In genomic region chr4:134110653-134111052, GRCm38 (mm10) we compare ENCODE assay signal across 30 mouse cellular contexts. TPM values are rescaled to one million over a fixed set of nuclear protein-coding genes. Genes with fewer than 3 reads are reported as not detected.
DNase-seq lines count a peak whose midpoint lies in the region; ATAC-seq and TF ChIP-seq lines count a peak whose summit lies in the region.
"Had no signal": no experiment of that assay in that cellular context is flagged by ENCODE, and none has a peak within 500 bp of the region (broad histone marks: within the 10 kb centered on the region; RNA-seq: fewer than 3 reads in every experiment).

No protein-coding gene starts in this region.

- H3K27me3 ChIP-seq in heart, embryonic 11.5 days (ENCODE audit: control insufficient read depth, insufficient read depth, low read length) = 0 out of 2 replicates have a peak, but pooled peaks cover 2% of the 10 kb centered on the region
- H3K27me3 ChIP-seq in liver, embryonic 12.5 days (replicated peaks) = no peaks in the 10 kb centered on the region
- H3K27me3 ChIP-seq in MEL (ENCODE audit: control insufficient read depth in 1 of 2, insufficient read depth in 2 of 2, low read length in 2 of 2) = no peaks in the 10 kb centered on the region
- H3K27me3 ChIP-seq in liver, embryonic 15.5 days = no peaks in the 10 kb centered on the region
- H3K27me3 ChIP-seq: forebrain, embryonic 13.5 days; heart, embryonic 12.5 days; neural tube, embryonic 13.5 days had no signal

- H3K9ac ChIP-seq in heart, embryonic 11.5 days (ENCODE audit: low read depth, low read length) = 0 out of 2 replicates have a peak overlapping the region, but pooled peaks have one; percentile 46
- no peak overlapping the region; the same call in 1 of the 2 replicates for H3K9ac ChIP-seq in liver, embryonic 12.5 days
- no peak overlapping the region for H3K9ac ChIP-seq in MEL (ENCODE audit: control insufficient read depth, low read depth, low read length, poor library complexity, severe bottlenecking)
- no peak overlapping the region for H3K9ac ChIP-seq in liver, embryonic 15.5 days
- H3K9ac ChIP-seq: forebrain, embryonic 13.5 days; heart, embryonic 12.5 days; neural tube, embryonic 13.5 days had no signal

- TF ChIP-seq CTCF in MEL (IDR thresholded peaks at IDR 0.05 in 2 of 3, conservative IDR thresholded peaks at IDR 0.05 in 1 of 3; ENCODE audit: control insufficient read depth in 1 of 3, insufficient read depth in 1 of 3, low read depth in 2 of 3, low read length in 3 of 3, poor library complexity in 1 of 3, severe bottlenecking in 1 of 3) = no peak

- H3K79me2 ChIP-seq in MEL (ENCODE audit: control insufficient read depth, insufficient read depth, low read length, poor library complexity) = no peaks in the 10 kb centered on the region

- TF ChIP-seq POLR2A in MEL (IDR thresholded peaks at IDR 0.05; ENCODE audit: control insufficient read depth in 1 of 2, insufficient read depth in 1 of 2, low read depth in 1 of 2, low read length in 2 of 2, poor library complexity in 1 of 2) = no peak

- no peak for TF ChIP-seq RAD21 in MEL (IDR thresholded peaks at IDR 0.05; ENCODE audit: low read depth, low read length)

- no peaks in the 10 kb centered on the region for H3K36me3 ChIP-seq in heart, embryonic 11.5 days (ENCODE audit: control insufficient read depth, insufficient read depth, low read length)
- no peaks in the 10 kb centered on the region for H3K36me3 ChIP-seq in liver, embryonic 12.5 days
- peaks cover 0 to 15% of the 10 kb centered on the region in 2 experiments; a peak in 2 of 4 replicates for H3K36me3 ChIP-seq in MEL (ENCODE audit: control insufficient read depth in 1 of 2, insufficient read depth in 2 of 2, low read length in 2 of 2)
- no peaks in the 10 kb centered on the region for H3K36me3 ChIP-seq in liver, embryonic 15.5 days (replicated peaks)
- H3K36me3 ChIP-seq: heart, embryonic 12.5 days; neural tube, embryonic 13.5 days had no signal

- no peak for ATAC-seq in heart, embryonic 11.5 days (replicated peaks; ENCODE audit: insufficient number of reproducible peaks, low FRiP score, low TSS enrichment)
- ATAC-seq in liver, embryonic 12.5 days = no peak
- no peak for ATAC-seq in liver, embryonic 15.5 days (ENCODE audit: insufficient read depth)
- ATAC-seq: forebrain, embryonic 13.5 days; inflammation-experienced regulatory T-cells, adult 6 months; midbrain, embryonic 16.5 days had no signal

- TF ChIP-seq EP300 in MEL (IDR thresholded peaks at IDR 0.05; ENCODE audit: low read depth in 1 of 2, low read length in 2 of 2) = no peak

- DNase-seq in heart, adult 11 months = no peak
- no peak for DNase-seq in liver
- DNase-seq in MEL (ENCODE audit: low read depth, low spot score) = no peak
- no peak for DNase-seq in right cerebral cortex, adult 2 months (ENCODE audit: low spot score in 2 of 2)
- DNase-seq in layer of hippocampus, postnatal 10 days (ENCODE audit: low spot score in 2 of 2) = no peak
- DNase-seq: adrenal gland, adult 2 months; cerebellum, adult 8-10 months; cerebellum, postnatal 36 days; heart, postnatal 10 days; kidney, adult 8-10 months; kidney, postnatal 10 days; lung, adult 18-20 months; lung, postnatal 14 days had no signal

- WGBS in heart, embryonic 11.5 days (ENCODE audit: insufficient replicate concordance) = 39% methylated on average over 3 of the region's 3 CpGs
- 26% methylated on average over 3 of the region's 3 CpGs for WGBS in liver, embryonic 12.5 days (ENCODE audit: insufficient replicate concordance)
- WGBS in liver, embryonic 15.5 days (ENCODE audit: insufficient replicate concordance) = 21% methylated on average over 3 of the region's 3 CpGs

- H3K4me3 ChIP-seq in heart, embryonic 11.5 days (ENCODE audit: low read depth, low read length) = no peak overlapping the region
- H3K4me3 ChIP-seq in liver, embryonic 12.5 days = no peak overlapping the region
- H3K4me3 ChIP-seq in MEL (ENCODE audit: control insufficient read depth in 1 of 2, insufficient read depth in 1 of 2, low read depth in 2 of 2, low read length in 2 of 2) = no peak overlapping the region
- H3K4me3 ChIP-seq in liver, embryonic 15.5 days (replicated peaks) = no peak overlapping the region
- H3K4me3 ChIP-seq: forebrain, embryonic 13.5 days; heart, embryonic 12.5 days; myocyte; neural tube, embryonic 13.5 days had no signal

- peaks cover 10% of the 10 kb centered on the region for H3K4me1 ChIP-seq in heart, embryonic 11.5 days (ENCODE audit: control insufficient read depth, insufficient read depth, low read length)
- H3K4me1 ChIP-seq in liver, embryonic 12.5 days = peaks cover 81% of the 10 kb centered on the region
- peaks cover 12 to 36% of the 10 kb centered on the region in 2 experiments for H3K4me1 ChIP-seq in MEL (ENCODE audit: control insufficient read depth in 1 of 2, insufficient read depth in 2 of 2, low read length in 2 of 2)
- peaks cover 74% of the 10 kb centered on the region for H3K4me1 ChIP-seq in liver, embryonic 15.5 days (replicated peaks)

- no peak overlapping the region for H3K27ac ChIP-seq in heart, embryonic 11.5 days (ENCODE audit: low read depth, low read length)
- H3K27ac ChIP-seq in liver, embryonic 12.5 days = peak overlapping the region; percentile 42; the same call in 1 of the 2 replicates
- H3K27ac ChIP-seq in MEL (ENCODE audit: control insufficient read depth, low read depth, low read length) = no peak overlapping the region
- peak overlapping the region; percentile 15; the same call in 1 of the 2 replicates for H3K27ac ChIP-seq in liver, embryonic 15.5 days (replicated peaks)
- H3K27ac ChIP-seq: forebrain, embryonic 13.5 days; neural tube, embryonic 13.5 days; stomach, postnatal 0 days had no signal

- H3K4me2 ChIP-seq in heart, embryonic 11.5 days = no peak overlapping the region
- no peak overlapping the region for H3K4me2 ChIP-seq in liver, embryonic 12.5 days
- H3K4me2 ChIP-seq in liver, embryonic 15.5 days = no peak overlapping the region
- H3K4me2 ChIP-seq: forebrain, embryonic 13.5 days; heart, embryonic 12.5 days; neural tube, embryonic 13.5 days had no signal

- no peaks in the 10 kb centered on the region for H3K9me3 ChIP-seq in heart, embryonic 11.5 days (replicated peaks; ENCODE audit: control insufficient read depth, low read length)
- H3K9me3 ChIP-seq in liver, embryonic 12.5 days (replicated peaks) = no peaks in the 10 kb centered on the region
- no peaks in the 10 kb centered on the region for H3K9me3 ChIP-seq in MEL (replicated peaks; ENCODE audit: insufficient read depth, low read length)
- H3K9me3 ChIP-seq in liver, embryonic 15.5 days (replicated peaks) = no peaks in the 10 kb centered on the region
- H3K9me3 ChIP-seq: forebrain, embryonic 13.5 days; heart, embryonic 12.5 days; neural tube, embryonic 13.5 days had no signal

TF ChIP-seq in MEL, 35 proteins besides CTCF, POLR2A, EP300 and RAD21 (continues in another document):
- TF ChIP-seq TCF12 (IDR thresholded peaks at IDR 0.05; ENCODE audit: low read depth, low read length) (no peak), NRF1 (IDR thresholded peaks at IDR 0.05; ENCODE audit: insufficient read depth, low read depth, low read length, poor library complexity, severe bottlenecking) (no peak)

RNA-seq across cellular contexts. Expression of gene Ubxn11, which starts 8.3 kb away (rescaled TPM):
- polyA plus RNA-seq in heart, embryonic 11.5 days (2014; fragmentation: Nextera tagmentation; extraction: Ambion mirVana) = 2.0 and 3.2 TPM in 2 replicates
- 3.4 and 3.7 TPM in 2 replicates for polyA plus RNA-seq in liver, embryonic 12.5 days (2016; fragmentation: Nextera tagmentation; extraction: Ambion mirVana)
- 2.6 and 5.4 TPM in 2 replicates for total RNA-seq in MEL (2012; rRNA removed)
- 10 to 100 TPM in 1 of 2 experiments, not detected in 1; 11.9 TPM for polyA plus RNA-seq in MEL (2012; ENCODE audit: insufficient read depth in 1 of 2, insufficient read length in 2 of 2, low read depth in 1 of 2, low replicate concordance in 2 of 2, missing spikeins in 1 of 2)
- 1.8 and 2.1 TPM in 2 replicates for polyA plus RNA-seq in liver, embryonic 15.5 days (2015; fragmentation: Nextera tagmentation; extraction: Ambion mirVana)
- total RNA-seq in layer of hippocampus, postnatal 10 days (2021) = 10 to 100 TPM; 19.5 to 23.2 TPM

RNA-seq across cellular contexts. Expression of gene Cd52, which starts 15.8 kb away (rescaled TPM):
- polyA plus RNA-seq in heart, embryonic 11.5 days (2014; fragmentation: Nextera tagmentation; extraction: Ambion mirVana) = 3.9 and 6.2 TPM in 2 replicates
- 18.5 and 21.5 TPM in 2 replicates for polyA plus RNA-seq in liver, embryonic 12.5 days (2016; fragmentation: Nextera tagmentation; extraction: Ambion mirVana)
- 0.52 and 1.3 TPM in 2 replicates for total RNA-seq in MEL (2012; rRNA removed)
- polyA plus RNA-seq in MEL (2012; ENCODE audit: insufficient read depth in 1 of 2, insufficient read length in 2 of 2, low read depth in 1 of 2, low replicate concordance in 2 of 2, missing spikeins in 1 of 2) = under 1 TPM in 1 of 2 experiments, not detected in 1; 0.86 TPM
- 47.4 and 51.5 TPM in 2 replicates for polyA plus RNA-seq in liver, embryonic 15.5 days (2015; fragmentation: Nextera tagmentation; extraction: Ambion mirVana)
- total RNA-seq in layer of hippocampus, postnatal 10 days (2021) = 1 to 10 TPM; 1.2 to 2.4 TPM
- polyA plus RNA-seq: myocyte had no signal

RNA-seq across cellular contexts. Expression of gene Sh3bgrl3, which starts 17.9 kb away (rescaled TPM):
- polyA plus RNA-seq in heart, embryonic 11.5 days (2014; fragmentation: Nextera tagmentation; extraction: Ambion mirVana) = 179 and 220 TPM in 2 replicates
- 187 and 205 TPM in 2 replicates for polyA plus RNA-seq in liver, embryonic 12.5 days (2016; fragmentation: Nextera tagmentation; extraction: Ambion mirVana)
- 122 and 126 TPM in 2 replicates for total RNA-seq in MEL (2012; rRNA removed)
- polyA plus RNA-seq in MEL (2012; ENCODE audit: insufficient read depth in 1 of 2, insufficient read length in 2 of 2, low read depth in 1 of 2, low replicate concordance in 2 of 2, missing spikeins in 1 of 2) = 100 to 1,000 TPM in 1 of 2 experiments, not detected in 1; 414 TPM
- polyA plus RNA-seq in liver, embryonic 15.5 days (2015; fragmentation: Nextera tagmentation; extraction: Ambion mirVana) = 151 and 166 TPM in 2 replicates
- total RNA-seq in layer of hippocampus, postnatal 10 days (2021) = 100 to 1,000 TPM; 292 to 301 TPM

RNA-seq across cellular contexts. Expression of gene Crybg2, which starts 50.0 kb away (rescaled TPM):
- polyA plus RNA-seq in heart, embryonic 11.5 days (2014; fragmentation: Nextera tagmentation; extraction: Ambion mirVana) = 0.52 and 1.1 TPM in 2 replicates
- polyA plus RNA-seq in liver, embryonic 12.5 days (2016; fragmentation: Nextera tagmentation; extraction: Ambion mirVana) = 0.71 and 0.82 TPM in 2 replicates
- 0.65 and 0.72 TPM in 2 replicates for total RNA-seq in MEL (2012; rRNA removed)
- 1 to 10 TPM in 1 of 2 experiments, not detected in 1; 2.3 TPM for polyA plus RNA-seq in MEL (2012; ENCODE audit: insufficient read depth in 1 of 2, insufficient read length in 2 of 2, low read depth in 1 of 2, low replicate concordance in 2 of 2, missing spikeins in 1 of 2)
- polyA plus RNA-seq in liver, embryonic 15.5 days (2015; fragmentation: Nextera tagmentation; extraction: Ambion mirVana) = 0.59 TPM in 1 of 2 replicates, not detected in the other
- total RNA-seq in layer of hippocampus, postnatal 10 days (2021) = 1 to 10 TPM; 2.1 to 2.7 TPM
- total RNA-seq: gastrocnemius, adult 8-10 months; heart, postnatal 10 days had no signal

RNA-seq across cellular contexts. Expression of gene Zfp683, which starts 57.0 kb away (rescaled TPM):
- polyA plus RNA-seq in heart, embryonic 11.5 days (2014; fragmentation: Nextera tagmentation; extraction: Ambion mirVana) = not detected in 2 replicates
- not detected in 2 replicates for polyA plus RNA-seq in liver, embryonic 12.5 days (2016; fragmentation: Nextera tagmentation; extraction: Ambion mirVana)
- total RNA-seq in MEL (2012; rRNA removed) = not detected in 2 replicates
- not detected for polyA plus RNA-seq in MEL (2012; ENCODE audit: insufficient read depth in 1 of 2, insufficient read length in 2 of 2, low read depth in 1 of 2, low replicate concordance in 2 of 2, missing spikeins in 1 of 2)
- not detected in 2 replicates for polyA plus RNA-seq in liver, embryonic 15.5 days (2015; fragmentation: Nextera tagmentation; extraction: Ambion mirVana)
- not detected for total RNA-seq in layer of hippocampus, postnatal 10 days (2021)
- total RNA-seq: gastrocnemius, adult 8-10 months; heart, postnatal 10 days; layer of hippocampus, postnatal 14 days; megakaryocyte-erythroid progenitor cell, adult 5-6 weeks had no signal
- polyA plus RNA-seq: embryonic facial prominence, embryonic 14.5 days; forebrain, embryonic 13.5 days; frontal cortex, adult 2 months; heart, embryonic 12.5 days; hindbrain, embryonic 11.5 days; limb, embryonic 11.5 days; midbrain, embryonic 16.5 days; myocyte; neural tube, embryonic 13.5 days; stomach, postnatal 0 days had no signal

Comparison
In these comparisons a context has a peak if more than half of its experiments do, and no peak if none do; other contexts are left out.
1. H3K27ac ChIP-seq: peak in liver, embryonic 12.5 days (single experiment) and liver, embryonic 15.5 days (single experiment); none in heart, embryonic 11.5 days (single experiment) and MEL (single experiment).